Mouse (Mus musculus): ENCODE results near the gene Prss42.

DNA sequence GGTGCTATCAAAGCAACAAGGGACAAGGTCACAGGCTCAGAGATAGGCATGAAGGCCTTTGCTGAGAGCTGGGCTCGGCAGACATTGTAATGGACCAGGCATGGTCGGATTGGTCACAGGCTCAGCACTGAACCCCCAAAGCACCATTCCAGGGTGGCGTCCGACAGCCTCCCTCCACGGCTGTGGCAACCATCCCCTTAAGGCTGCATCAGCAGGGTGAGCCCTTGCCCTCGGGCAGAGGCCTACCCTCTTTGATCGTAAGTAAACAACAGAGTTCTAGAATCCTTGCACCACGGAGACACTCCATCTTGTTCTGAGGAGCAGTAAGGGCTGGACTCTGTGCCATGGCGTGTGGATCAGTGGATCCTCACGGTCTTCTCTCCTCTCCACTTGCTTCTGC, 46.2 kb downstream of the Prss42 start, which contains the start of gene Prss46:
- TF ChIP-seq EP300 (IDR thresholded peaks at IDR 0.05; ENCODE audit: low read depth in 1 of 2, low read length in 2 of 2) (no peak), CTCF (IDR thresholded peaks at IDR 0.05 in 2 of 3, conservative IDR thresholded peaks at IDR 0.05 in 1 of 3; ENCODE audit: control insufficient read depth in 1 of 3, insufficient read depth in 1 of 3, low read depth in 2 of 3, low read length in 3 of 3, poor library complexity in 1 of 3, severe bottlenecking in 1 of 3) (no peak), RAD21 (IDR thresholded peaks at IDR 0.05; ENCODE audit: low read depth, low read length) (no peak)
